Mouse (Mus musculus) cerebellum, adult 2 months (tissue): ENCODE data around the gene Rapgef1.

Experiments used
- CTCF ChIP-seq: fragments of 200-500 bp; IDR thresholded peaks from 2 replicates; pipeline ENCODE4 v1.5.1; 2011; ENCODE audit warnings: low read depth, mild to moderate bottlenecking, control low read depth, low read length, moderate library complexity, borderline replicate concordance; ENCODE audit not compliant: insufficient read depth
- POLR2A ChIP-seq: fragments of 200-500 bp; IDR thresholded peaks from 2 replicates; pipeline ENCODE4 v1.6.1; 2011; ENCODE audit warnings: low read length, control low read depth, borderline replicate concordance; ENCODE audit not compliant: insufficient read depth

GRCm38 (mm10) chr2:29711877-29712276 lies 92.4 kb downstream of the Rapgef1 start:
- TF ChIP-seq CTCF, result no peak
- TF ChIP-seq POLR2A, result no peak
